Mouse (Mus musculus): Measurements from ENCODE around the gene Nup85.

DNA sequence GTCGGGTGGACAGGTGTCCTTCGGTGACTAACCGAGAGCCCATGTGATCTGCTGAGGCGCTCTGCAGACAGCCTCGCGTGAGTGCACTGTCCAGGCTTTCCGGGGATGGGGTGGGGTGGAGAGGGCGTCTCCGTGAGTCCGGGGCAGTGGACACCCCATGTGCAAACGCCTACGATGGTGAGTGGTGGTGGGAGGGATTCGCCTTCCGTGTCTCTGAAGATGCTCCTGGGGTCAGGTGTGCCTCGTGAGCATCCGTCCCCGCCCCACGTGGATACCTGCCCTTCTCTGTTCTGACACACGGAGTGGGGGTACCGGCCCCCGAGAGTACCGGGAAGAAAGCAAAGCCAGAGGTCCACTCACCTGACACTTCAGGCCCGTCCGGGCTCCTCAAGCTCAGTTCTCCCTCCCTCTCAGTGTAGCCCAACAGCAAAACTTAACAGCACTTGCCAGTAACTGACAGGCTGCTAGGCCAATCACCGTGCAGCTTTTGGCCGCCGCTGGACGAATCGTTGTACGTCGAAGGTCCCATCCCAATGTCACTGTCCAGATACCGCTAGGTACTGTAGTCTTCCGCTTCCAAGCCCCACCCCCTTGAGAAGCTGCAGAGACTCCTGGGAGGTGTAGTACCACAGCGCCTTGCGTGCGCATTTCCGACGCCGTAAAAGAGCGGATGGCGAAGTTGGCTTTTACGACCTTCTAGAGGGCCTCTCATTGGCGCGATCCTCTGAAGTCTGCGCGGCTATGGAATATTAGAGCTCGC lies 63.7 kb downstream of the Nup85 start, which contains the start of gene Slc25a19:
- TF ChIP-seq CTCF (IDR thresholded peaks at IDR 0.05; ENCODE audit: insufficient read depth, low read length) (no peak), POLR2A (IDR thresholded peaks at IDR 0.05; ENCODE audit: borderline replicate concordance, extremely low read depth, low read depth, low read length) (peak; percentile 78; the same call in 1 of the 2 replicates)
